Mouse (Mus musculus): Measurements from ENCODE around the gene Tnfaip1.

Tnfaip1 gene

GRCm38 (mm10) chr11:78500623-78501202 lies 35.4 kb downstream of the Tnfaip1 start:
- DNase-seq (ENCODE audit: low read depth, low spot score): no peak

- DNase-seq (ENCODE audit: low read depth, low spot score): no peak
Observed at GRCm38 (mm10) chr11:78499543-78499942, 36.6 kb downstream of the Tnfaip1 start.

DNA sequence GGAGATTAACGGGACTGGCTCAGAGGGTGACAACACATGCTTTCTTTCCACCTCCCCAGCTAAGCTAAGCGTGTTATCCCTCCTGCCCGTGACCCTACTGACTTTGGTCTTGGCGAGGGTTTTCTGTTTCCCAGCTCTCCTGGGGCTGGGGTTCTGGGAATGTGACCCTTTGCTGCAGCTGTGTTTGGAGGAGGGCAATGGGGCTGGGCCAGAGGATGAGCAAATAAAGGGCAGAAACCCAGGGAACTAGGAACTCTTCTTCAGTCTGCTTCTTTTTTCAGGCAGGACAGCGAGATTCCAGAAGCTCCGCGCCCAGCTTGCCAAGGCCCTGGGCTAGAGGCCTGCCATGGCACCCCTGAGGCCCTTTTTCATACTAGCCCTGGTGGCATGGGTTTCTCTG lies 37.1 kb downstream of the Tnfaip1 start, which contains the start of gene Vtn:
Gene Vtn, plus strand, starts transcription at position 88 of the 400 bp plus-strand sequence.
- no peak for DNase-seq (ENCODE audit: low read depth, low spot score)

DNA sequence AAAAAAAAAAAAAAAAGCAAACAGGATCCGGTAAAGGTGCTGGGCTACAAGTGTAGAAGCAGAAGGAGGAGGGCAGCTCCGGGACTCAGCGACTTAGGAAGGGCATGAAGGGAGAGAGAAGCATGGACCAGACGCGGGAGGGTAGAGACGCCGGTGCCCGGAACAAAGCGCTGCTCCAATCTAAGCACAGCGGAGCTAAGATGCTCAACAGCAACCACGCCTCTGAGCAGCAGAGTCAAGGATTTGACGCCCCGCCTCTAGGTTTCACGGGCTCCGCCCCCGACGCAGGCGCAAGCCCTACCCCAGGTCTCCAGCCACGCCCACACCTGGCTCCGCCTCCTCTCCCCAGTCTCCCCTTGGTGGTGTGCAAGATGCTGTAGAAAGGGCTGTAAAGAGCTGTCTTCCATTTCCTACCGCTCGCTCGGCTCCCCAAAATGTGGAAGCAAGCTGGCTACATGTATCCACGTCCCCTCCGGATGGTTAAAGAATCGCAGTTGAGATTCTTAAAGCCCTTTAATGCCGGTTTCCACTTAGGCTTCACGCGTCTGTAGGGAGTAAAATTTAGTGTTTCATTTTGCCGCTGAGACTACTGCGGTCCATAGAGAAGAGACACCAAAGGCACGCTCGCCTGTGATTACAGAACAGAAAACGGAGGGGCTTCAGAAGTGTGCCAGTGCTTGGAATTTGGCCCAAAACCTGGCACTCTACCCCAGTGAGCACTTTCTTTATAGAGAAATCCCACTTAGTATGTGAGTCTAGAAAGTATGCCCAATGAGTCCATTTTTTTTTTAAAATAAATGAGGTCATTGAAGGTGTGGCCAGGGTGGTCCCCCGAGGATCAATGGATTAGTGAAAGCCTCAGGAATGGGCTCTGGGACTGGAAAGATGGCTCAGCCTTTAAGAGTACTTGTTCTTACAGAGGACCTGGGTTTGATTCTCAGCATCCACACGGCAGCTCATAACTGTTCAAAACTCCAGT lies 38.3 kb downstream of the Tnfaip1 start, which contains the start of gene Sarm1:
Gene Sarm1, minus strand, starts transcription at position 211 of the 979 bp plus-strand sequence.
- DNase-seq (ENCODE audit: low read depth, low spot score): peak; percentile 99

DNA sequence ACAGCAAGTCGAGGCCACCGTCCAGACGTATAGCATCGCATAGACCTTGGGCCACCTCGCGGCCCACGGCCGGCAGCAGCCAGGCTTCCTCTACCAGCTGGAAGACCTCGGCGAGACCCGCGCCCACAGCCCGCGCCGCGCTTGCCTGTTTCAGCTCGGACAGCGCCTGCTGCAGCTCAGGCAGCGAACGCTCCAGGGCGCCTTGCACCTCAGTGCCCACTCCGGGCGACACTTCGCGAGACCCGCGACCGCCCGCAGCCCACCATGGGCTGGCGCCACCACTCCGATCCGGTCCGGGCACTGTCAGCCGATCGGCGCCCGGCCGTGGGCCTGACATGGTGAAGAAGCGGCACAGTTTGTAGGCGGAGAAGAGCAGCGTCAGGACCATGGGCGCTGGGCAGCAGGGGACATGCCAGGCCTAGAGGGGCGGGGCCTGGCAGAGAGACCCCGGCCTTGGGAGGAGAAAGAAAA lies 39.0 kb downstream of the Tnfaip1 start:
- peak; percentile 61 for DNase-seq (ENCODE audit: low read depth, low spot score)

DNA sequence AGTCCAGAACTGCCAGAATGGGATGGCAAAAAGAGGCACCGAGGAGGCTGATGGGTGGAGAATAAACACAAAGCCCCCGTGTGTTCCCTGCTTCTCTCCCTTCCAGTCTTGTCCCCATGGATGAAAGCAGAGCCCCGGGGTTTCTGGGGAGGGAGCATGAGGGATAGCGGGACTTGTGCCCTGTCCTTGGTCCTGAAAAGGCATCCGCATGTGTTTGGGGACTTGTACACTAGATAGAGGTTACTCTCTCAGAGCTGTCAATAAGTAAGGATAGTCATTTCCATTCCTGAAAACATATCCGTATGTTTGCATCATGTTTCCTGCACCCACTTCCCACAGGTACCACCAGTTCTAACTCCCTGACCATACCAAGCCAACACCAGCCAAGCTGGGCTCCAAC lies 40.2 kb downstream of the Tnfaip1 start:
- no peak for DNase-seq (ENCODE audit: low read depth, low spot score)

- DNase-seq (ENCODE audit: low read depth, low spot score): peak; percentile 92
Observed at GRCm38 (mm10) chr11:78490781-78491241, 45.3 kb downstream of the Tnfaip1 start.

DNA sequence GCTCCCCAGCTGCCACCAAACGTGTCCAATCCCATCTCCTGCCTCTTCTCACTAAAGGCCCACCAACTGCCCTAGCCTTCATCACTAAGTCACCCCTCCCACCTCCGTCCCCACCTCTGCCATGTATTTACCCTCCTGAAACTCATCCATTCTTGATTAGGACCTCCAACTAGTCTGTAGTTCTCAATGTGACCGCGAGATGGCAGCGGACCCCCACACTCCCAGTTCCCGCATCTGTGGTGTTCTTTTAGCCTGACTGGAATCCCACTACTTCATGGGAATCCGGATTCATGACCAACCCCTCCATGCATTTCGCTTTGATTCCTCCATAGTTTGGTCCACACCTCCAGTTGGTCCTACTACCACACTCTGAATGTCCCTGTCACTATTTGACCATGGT lies 48.0 kb downstream of the Tnfaip1 start:
- DNase-seq (ENCODE audit: low read depth, low spot score): peak; percentile 80

- DNase-seq (ENCODE audit: low read depth, low spot score): no peak
Observed at GRCm38 (mm10) chr11:78483639-78484038, 52.5 kb downstream of the Tnfaip1 start.

GRCm38 (mm10) chr11:78475289-78475688 lies 60.8 kb downstream of the Tnfaip1 start:
- no peak for DNase-seq (ENCODE audit: low read depth, low spot score)
